Mouse (Mus musculus) erythroblast, embryonic 14.5 days (primary cell): ENCODE results near the gene Nrl.

ENCODE experiments used
- GATA1 ChIP-seq: IDR thresholded peaks from 2 replicates; pipeline ENCODE4 v1.6.1; 2012; ENCODE audit warnings: low read length, inconsistent platforms, mixed read lengths
- TAL1 ChIP-seq: IDR thresholded peaks from 3 replicates; pipeline ENCODE4 v1.6.1; 2012; ENCODE audit warnings: low read length, inconsistent platforms, mixed read lengths

GRCm38 (mm10) chr14:55527940-55528339, 3.2 kb upstream of the Nrl start:
- TF ChIP-seq TAL1 (no peak), GATA1 (no peak)
